Comparison of ENCODE assay signal across 10 mouse cellular contexts in genomic region chr14:120061096-120061495, GRCm38 (mm10). TPM values are rescaled to one million over a fixed set of nuclear protein-coding genes. Genes with fewer than 3 reads are reported as not detected.
A peak's percentile ranks its signal among the peaks of the same experiment; 100 is the strongest.
DNase-seq lines count a peak whose midpoint lies in the region; ATAC-seq and TF ChIP-seq lines count a peak whose summit lies in the region.
"Had no signal": no experiment of that assay in that cellular context is flagged by ENCODE, and none has a peak within 500 bp of the region (broad histone marks: within the 10 kb centered on the region; RNA-seq: fewer than 3 reads in every experiment).

No protein-coding gene starts in this region.

- H3K36me3 ChIP-seq in intestine, postnatal 0 days (ENCODE audit: control insufficient read depth, insufficient read depth) = no peaks in the 10 kb centered on the region
- no peaks in the 10 kb centered on the region for H3K36me3 ChIP-seq in intestine, embryonic 16.5 days (ENCODE audit: control insufficient read depth, insufficient read depth, low read length)
- no peaks in the 10 kb centered on the region for H3K36me3 ChIP-seq in limb, embryonic 11.5 days (ENCODE audit: control insufficient read depth, insufficient read depth, low read length)
- H3K36me3 ChIP-seq: limb, embryonic 13.5 days; stomach, embryonic 15.5 days had no signal

- H3K4me2 ChIP-seq in intestine, postnatal 0 days (replicated peaks; ENCODE audit: low read depth) = no peak overlapping the region
- no peak overlapping the region for H3K4me2 ChIP-seq in intestine, embryonic 16.5 days (ENCODE audit: low read depth, low read length)
- H3K4me2 ChIP-seq in limb, embryonic 11.5 days (ENCODE audit: low read depth, severe bottlenecking) = no peak overlapping the region
- H3K4me2 ChIP-seq: limb, embryonic 13.5 days; stomach, embryonic 15.5 days had no signal

- no peak for ATAC-seq in intestine, postnatal 0 days
- no peak for ATAC-seq in intestine, embryonic 16.5 days
- ATAC-seq in limb, embryonic 11.5 days (ENCODE audit: insufficient number of reproducible peaks, low FRiP score, low TSS enrichment, low read depth) = no peak
- no peak for ATAC-seq in erythroid progenitor cell, adult 5-6 weeks (replicated peaks; ENCODE audit: low FRiP score, poor library complexity, severe bottlenecking)

- H3K9ac ChIP-seq in intestine, postnatal 0 days (ENCODE audit: low read depth, low read length) = no peak overlapping the region
- H3K9ac ChIP-seq in intestine, embryonic 16.5 days (ENCODE audit: low read depth, low read length) = no peak overlapping the region
- H3K9ac ChIP-seq in limb, embryonic 11.5 days (ENCODE audit: low read length) = no peak overlapping the region
- H3K9ac ChIP-seq: limb, embryonic 13.5 days; stomach, embryonic 15.5 days had no signal

- H3K4me1 ChIP-seq in intestine, postnatal 0 days (replicated peaks; ENCODE audit: control insufficient read depth, insufficient read depth, low read length) = no peaks in the 10 kb centered on the region
- H3K4me1 ChIP-seq in intestine, embryonic 16.5 days (ENCODE audit: control insufficient read depth, insufficient read depth, low read length) = no peaks in the 10 kb centered on the region
- no peaks in the 10 kb centered on the region for H3K4me1 ChIP-seq in limb, embryonic 11.5 days (ENCODE audit: control insufficient read depth, insufficient read depth, low read length)
- H3K4me1 ChIP-seq: limb, embryonic 13.5 days; stomach, embryonic 15.5 days had no signal

- peak; percentile 88 for TF ChIP-seq CTCF in intestine, postnatal 0 days (IDR thresholded peaks at IDR 0.05; ENCODE audit: low read depth)

- no peak overlapping the region for H3K27ac ChIP-seq in intestine, postnatal 0 days (ENCODE audit: low read depth, low read length)
- H3K27ac ChIP-seq in intestine, embryonic 16.5 days (ENCODE audit: low read length) = no peak overlapping the region
- H3K27ac ChIP-seq in limb, embryonic 11.5 days (replicated peaks; ENCODE audit: low read depth, low read length) = no peak overlapping the region
- H3K27ac ChIP-seq: limb, embryonic 13.5 days; stomach, embryonic 15.5 days had no signal

- no peak overlapping the region for H3K4me3 ChIP-seq in intestine, postnatal 0 days (ENCODE audit: low read depth, low read length)
- H3K4me3 ChIP-seq in intestine, embryonic 16.5 days (ENCODE audit: low read length) = no peak overlapping the region
- H3K4me3 ChIP-seq in limb, embryonic 11.5 days (ENCODE audit: low read depth, low read length) = no peak overlapping the region
- H3K4me3 ChIP-seq: limb, embryonic 13.5 days; stomach, embryonic 15.5 days had no signal

- no peaks in the 10 kb centered on the region for H3K27me3 ChIP-seq in intestine, postnatal 0 days (replicated peaks; ENCODE audit: control insufficient read depth, insufficient read depth, low read length)
- H3K27me3 ChIP-seq in intestine, embryonic 16.5 days (replicated peaks; ENCODE audit: control insufficient read depth, insufficient read depth, low read length) = no peaks in the 10 kb centered on the region
- H3K27me3 ChIP-seq in limb, embryonic 11.5 days (ENCODE audit: control insufficient read depth, insufficient read depth, low read length) = no peaks in the 10 kb centered on the region
- H3K27me3 ChIP-seq: limb, embryonic 13.5 days; stomach, embryonic 15.5 days had no signal

- WGBS in intestine, postnatal 0 days = 55% methylated on average over 9 of the region's 9 CpGs
- WGBS in intestine, embryonic 16.5 days = 62% methylated on average over 9 of the region's 9 CpGs
- WGBS in limb, embryonic 11.5 days = 68% methylated on average over 9 of the region's 9 CpGs

- DNase-seq in NIH3T3 (ENCODE audit: low read depth) = peak; percentile 75
- DNase-seq in cerebellum, adult 9-10 months = peak; percentile 30
- peak; percentile 61 to 69 for DNase-seq in frontal cortex, postnatal 36 days (ENCODE audit: low spot score in 2 of 2)
- DNase-seq in limb, embryonic 11.5 days (ENCODE audit: low spot score) = peak; percentile 78
- peak; percentile 72 to 83 for DNase-seq in right cerebral cortex, postnatal 10 days (ENCODE audit: low spot score in 2 of 2)

- no peaks in the 10 kb centered on the region for H3K9me3 ChIP-seq in intestine, postnatal 0 days (ENCODE audit: control insufficient read depth)
- H3K9me3 ChIP-seq in intestine, embryonic 16.5 days (ENCODE audit: control insufficient read depth, low read length) = no peaks in the 10 kb centered on the region
- no peaks in the 10 kb centered on the region for H3K9me3 ChIP-seq in limb, embryonic 11.5 days (ENCODE audit: control insufficient read depth, low read length)
- H3K9me3 ChIP-seq: limb, embryonic 13.5 days; stomach, embryonic 15.5 days had no signal

RNA-seq across cellular contexts. Expression of gene Oxgr1, which starts 18.9 kb away (rescaled TPM):
- not detected in 2 replicates for polyA plus RNA-seq in intestine, postnatal 0 days (2015; fragmentation: Nextera tagmentation; extraction: Ambion mirVana)
- polyA plus RNA-seq in intestine, embryonic 16.5 days (2015; fragmentation: Nextera tagmentation; extraction: Ambion mirVana) = not detected in 2 replicates
- polyA plus RNA-seq in limb, embryonic 11.5 days (2014; fragmentation: Nextera tagmentation; extraction: Ambion mirVana) = 0.08 TPM in 1 of 2 replicates, not detected in the other
- total RNA-seq in erythroid progenitor cell, adult 5-6 weeks (2015; ENCODE audit: low replicate concordance) = not detected in 2 replicates
- total RNA-seq in erythroid progenitor cell, adult 5-6 weeks (2017; ENCODE audit: low replicate concordance) = not detected in 2 replicates
- polyA plus RNA-seq: stomach, embryonic 15.5 days had no signal
